Mouse (Mus musculus) G1E-ER4 (cell line): ENCODE data around the gene Slc38a10. TPM values are rescaled to one million over a fixed set of nuclear protein-coding genes. Genes with fewer than 3 reads are reported as not detected.

Experiments used
- GATA1 ChIP-seq: IDR thresholded peaks from one replicate; pipeline ENCODE4 v1.8.0; 2012; ENCODE audit warnings: low read length, inconsistent platforms
- polyA plus RNA-seq: library from polyadenylated mRNA; stranded (reverse); fragments of >175 nt; gene quantifications from 2 replicates; pipeline ENCODE4 v1.2.3, GENCODE M21; 2012

Slc38a10 gene
- 88.1 and 113 TPM in 2 replicates for polyA plus RNA-seq

DNA sequence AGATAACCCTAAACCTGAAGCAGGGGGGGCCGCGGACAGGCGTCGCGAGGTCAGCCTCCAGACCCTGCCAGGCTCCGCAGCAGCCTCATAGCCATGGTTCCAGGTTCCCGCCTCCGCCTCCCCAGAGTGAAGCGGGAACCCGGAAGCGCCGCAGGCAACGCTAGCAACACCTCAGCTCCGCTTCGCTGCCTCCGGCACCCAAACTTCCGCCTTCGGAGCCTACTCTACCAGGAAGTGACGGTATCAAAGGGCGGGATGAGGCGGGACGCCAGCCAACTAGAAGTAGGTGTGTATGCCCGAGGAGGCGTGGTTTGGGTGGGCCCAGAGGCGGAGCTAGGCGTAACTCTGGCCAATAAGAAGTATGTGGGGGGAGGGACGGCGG, at the start of gene Slc38a10:
Gene Slc38a10, minus strand, starts transcription at position 234 of the 382 bp plus-strand sequence.
- no peak for TF ChIP-seq GATA1

DNA sequence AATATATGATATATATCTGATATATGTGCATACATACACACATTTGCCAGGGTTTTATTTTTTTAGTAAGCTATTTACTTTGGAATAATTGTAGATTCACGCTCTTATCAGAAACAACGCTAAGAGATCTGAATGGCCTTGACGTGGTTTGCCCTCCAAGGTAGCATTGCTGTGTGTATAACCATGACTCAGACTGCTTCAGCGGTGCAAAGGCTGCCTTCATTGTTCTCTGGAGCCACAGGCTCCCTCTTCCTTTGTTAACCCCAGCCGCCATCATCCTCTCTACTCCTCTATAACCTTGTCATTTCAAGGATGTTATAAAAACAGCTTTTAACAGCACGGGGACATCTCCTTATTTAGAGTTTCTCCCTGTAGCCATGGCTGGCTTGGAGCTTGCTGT, 49.5 kb upstream of the Slc38a10 start:
- TF ChIP-seq GATA1 = no peak

DNA sequence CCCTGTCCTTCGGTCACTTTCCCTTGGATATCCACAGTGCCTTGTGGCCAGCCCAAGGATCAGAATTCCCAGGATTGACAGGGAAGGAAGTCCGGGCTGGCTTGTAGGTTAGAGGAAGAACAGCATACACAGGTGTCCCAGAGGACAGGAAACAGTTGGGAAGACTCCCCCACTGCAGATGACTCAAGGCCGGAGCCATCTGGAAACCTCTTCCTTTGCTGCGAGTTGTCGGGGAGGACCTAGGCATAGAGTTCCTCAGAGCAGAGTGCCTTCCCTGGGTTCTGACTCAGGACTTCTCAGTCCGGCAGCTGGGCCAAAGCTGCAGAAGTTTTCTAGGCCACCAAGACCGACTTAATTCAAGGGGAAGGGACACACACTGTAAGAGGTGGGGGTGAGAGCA, 48.6 kb upstream of the Slc38a10 start:
- no peak for TF ChIP-seq GATA1

DNA sequence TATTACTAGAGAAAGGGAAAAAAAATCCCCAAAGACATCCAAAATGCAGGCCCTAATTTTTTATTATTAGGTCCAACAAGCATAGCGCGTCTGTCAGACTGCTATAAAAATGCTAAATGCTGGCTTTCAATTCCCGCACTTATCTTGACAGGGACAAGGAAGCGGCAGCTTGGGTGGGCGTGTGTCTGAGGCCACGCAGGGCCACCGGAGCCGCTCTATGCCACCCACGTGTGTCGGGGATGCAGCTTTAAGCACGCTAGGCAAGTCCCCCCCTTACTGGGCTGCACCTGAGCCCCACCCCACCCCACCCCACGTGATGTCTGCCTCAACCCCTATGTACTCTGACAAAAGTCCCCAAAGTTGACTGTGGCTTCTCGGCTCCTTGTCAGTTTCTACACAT, 47.7 kb upstream of the Slc38a10 start:
- no peak for TF ChIP-seq GATA1

DNA sequence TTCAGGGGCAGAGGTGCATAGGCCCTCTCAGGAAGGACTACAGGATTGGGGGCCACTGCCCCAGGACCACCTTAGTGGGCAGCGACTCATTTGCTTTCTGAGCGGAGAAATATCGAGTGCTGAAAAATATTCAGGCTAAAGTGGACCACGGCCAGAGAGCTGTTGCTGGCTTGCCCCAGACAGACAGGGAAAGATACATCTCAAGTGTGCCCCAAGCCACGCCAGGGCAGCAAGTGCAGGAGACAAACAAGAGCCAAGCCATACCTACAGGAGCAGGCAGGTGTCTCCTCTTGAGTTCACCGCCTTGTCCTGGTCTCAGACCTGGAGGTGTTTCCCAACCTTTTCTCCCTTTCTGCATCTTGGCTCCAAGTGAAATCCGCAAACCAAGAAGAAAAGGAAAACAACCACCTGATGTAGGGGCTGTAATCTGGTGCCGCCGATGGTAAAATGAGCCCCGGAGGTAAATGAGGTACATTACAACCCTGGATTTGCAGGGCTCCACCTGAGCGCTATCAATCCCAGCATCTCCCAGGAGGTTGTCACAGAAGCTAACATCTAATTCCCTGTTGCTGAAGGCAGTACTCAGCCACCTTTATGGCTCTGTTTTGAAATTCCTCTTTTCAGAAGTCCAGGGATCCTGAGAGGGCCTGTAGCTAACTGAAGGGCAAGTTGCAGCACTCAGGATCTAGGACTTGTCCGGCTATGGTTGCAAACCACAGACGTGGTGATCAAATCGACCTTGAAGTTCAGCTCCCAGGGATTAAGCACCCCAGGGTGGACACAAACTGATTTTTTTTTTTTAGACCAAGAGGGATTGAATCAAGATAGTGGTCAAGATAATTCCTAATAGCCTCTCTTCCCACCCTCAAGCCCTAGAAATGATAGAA, 39.6 kb upstream of the Slc38a10 start:
- TF ChIP-seq GATA1 = no peak

DNA sequence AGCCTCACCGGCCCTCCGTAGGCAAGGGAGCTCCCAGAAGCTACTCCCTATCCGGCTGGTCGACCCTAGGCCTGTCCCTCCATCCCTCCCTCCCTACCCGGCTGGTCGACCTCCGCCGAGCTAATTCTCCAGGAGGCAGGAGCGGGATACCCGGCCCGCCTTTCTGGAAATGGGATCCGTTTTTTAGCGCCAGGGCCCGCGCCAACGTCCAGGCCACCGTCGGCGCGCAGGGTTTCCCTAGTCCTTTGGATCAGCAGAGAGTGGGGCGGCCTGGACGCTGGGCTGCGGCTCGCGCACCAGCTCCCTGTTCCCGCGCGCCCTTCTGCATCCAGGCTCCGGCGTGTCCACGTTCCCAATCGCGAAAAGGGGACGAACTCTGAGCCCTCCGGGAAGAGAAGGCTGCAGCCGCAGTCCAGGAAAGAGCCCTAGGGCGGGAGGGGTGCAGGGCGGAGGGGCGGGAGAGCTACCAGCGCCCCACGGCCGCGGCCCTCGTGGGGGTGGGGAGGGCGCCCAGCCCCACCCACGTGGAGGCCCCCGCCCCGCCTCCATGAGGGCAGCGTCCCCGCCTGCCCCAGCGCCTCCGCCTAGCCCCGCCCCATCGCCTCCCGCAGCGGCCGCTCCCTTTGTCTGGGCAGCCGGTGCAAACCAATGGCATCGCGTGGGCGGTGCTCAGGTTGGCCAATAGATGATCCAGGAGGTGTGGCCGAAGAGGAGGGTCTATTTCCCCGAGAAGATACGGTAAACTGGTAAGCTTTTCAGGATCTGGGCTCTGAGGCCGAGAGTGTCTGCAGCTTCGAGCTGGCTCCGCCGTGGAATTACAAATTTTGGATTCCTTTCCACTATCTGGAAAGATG, 38.5 kb upstream of the Slc38a10 start:
- TF ChIP-seq GATA1 = no peak

DNA sequence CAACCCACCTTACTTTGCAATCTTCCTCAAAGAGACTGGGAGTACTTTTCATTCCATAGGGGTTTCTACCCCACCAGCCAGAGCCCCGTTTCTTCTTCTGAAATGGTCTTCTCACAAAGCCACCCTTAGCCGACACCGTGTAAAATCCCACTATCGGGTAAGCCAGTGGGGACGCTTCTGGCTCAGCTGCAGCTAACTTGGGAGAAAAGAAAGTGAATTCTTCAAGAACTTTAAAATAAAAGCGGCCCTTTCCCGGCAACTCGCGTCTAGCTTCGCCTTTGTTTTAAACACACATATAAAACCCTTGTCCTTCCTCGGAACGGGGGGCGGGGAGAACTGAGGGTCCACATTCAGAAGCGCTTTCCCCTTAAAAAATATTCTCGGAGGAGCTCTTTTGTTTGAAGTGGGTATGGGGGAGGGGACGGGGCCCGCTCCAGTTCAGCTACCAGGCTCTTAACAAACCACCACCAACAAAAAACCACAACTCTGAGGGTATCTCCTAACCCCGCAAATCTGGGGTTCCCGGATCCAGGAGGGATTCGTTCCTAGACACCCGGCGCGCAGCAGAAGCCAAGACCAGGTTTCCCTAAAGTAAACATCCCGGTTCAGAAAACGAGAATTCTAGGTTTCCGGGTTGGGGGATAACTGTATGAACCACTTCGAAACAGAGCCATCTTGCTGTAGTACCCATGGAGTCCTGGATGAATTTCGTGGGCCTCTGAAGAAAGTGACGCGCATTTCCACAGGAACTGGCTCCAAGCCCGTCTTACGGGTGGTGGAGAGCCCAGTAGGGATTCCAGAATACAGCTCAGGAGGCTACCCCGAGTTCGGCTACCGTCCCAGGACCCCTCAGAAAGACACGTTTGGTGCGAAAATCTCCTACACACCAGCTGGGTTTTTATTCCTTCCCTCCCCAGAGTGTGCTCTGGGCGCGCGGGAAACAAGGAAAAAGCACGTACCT, 37.6 kb upstream of the Slc38a10 start:
- no peak for TF ChIP-seq GATA1

DNA sequence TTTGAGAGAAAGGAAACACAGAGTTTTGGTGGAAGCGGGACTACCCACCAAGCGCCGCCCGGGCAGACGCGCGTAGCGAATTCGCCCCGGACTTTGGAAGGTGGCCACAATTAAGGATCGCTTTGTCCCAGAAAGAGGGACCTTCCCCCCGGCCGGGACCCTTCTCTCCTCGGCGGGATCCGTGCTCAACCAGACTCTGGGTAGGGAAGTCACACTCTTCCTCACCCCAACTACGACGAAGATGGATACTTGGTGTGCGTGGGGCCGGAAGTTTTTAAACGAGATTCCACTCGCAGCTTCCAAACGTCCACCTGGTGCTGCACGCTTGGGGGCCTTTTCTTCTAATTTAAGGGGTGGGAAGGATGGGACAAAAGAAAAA, 36.9 kb upstream of the Slc38a10 start:
- no peak for TF ChIP-seq GATA1

DNA sequence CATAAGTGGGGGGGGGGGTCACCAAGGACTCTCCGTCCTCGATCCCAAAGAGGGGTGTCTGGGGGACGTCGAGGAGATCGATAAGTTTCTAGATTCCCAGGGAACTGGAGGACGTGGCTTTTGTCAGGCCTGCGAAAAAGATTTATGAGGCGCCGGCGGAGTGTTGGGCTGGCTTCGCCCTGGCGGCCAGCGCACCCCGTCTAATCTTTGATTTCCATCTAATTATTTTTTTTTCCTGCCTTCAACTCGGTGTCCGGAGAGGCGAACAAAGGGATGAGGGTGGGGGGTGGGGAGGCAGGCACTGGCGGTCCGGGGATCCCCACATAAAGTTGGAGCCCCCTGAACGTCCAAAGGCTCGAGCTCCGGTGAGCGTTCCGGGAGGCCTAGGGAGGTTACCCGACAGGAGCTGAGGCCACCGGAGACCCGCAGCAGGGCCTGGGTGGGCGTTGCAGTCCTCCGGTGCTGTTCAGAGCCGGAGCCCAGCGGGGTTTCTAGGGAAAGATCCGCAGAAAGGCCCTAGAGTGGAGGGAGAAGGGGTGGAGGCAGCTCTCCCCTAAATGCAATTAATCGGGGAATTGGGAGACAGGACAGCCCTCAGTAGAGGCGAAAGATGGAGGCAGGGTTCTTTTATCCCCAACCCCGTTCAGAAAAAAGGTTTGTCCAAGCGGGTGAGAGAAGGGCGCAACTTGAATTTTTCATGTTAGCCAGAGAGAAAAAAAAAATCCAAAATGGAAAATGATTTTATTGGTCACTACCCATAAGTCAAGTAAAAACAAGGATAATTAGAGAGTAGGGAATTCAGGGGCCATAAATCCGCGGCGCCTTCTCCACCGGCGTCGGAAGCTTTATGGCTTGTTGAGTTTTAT, 36.3 kb upstream of the Slc38a10 start:
- TF ChIP-seq GATA1 = no peak

DNA sequence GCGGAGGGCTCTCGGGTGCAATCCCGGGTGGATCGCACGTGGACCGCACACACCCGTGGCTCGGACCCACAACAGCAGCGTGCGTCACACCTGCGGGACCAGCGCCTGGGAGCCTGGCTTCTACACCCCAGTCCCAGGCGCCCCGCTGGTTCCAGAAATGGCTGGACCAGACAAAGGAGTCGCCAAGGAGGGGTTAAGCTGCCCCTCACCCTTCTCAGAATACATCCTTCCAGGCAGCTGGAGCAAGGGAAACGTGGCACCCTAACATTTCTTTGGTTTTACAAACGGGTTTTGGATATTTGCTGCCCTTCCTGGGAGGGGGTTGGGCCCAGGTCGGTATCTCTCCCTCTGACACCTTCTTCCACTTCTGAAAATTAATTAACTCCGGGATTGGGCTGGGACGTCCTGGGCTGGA, 35.7 kb upstream of the Slc38a10 start:
- TF ChIP-seq GATA1 = no peak

DNA sequence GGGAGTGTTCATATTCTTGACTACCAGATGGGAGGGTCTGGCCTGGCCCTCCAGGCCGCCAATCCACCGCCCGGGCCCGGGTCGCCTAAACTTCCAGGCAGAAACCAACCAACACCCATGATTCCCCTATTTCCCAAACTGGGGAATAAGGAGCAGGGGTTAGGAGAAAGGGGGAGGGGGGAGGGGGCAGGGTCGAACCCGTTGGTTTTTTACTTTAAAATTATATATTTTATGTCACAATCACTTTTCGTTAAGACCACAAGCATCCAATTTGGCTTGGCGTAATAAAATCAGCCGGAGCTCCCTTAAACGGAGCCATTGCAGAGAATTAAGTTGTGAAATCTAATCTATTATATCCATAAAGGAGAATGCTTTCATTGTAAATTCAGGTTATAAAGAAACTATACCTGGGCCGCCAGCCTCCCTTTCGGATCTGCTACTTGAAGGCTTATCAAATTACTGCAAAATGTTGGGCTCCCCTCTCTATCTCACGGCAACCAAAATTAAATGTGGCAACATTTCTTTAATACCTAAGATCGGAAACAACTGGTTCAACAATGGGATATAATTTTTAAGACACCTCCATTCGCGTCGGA, 35.1 kb upstream of the Slc38a10 start:
- no peak for TF ChIP-seq GATA1

DNA sequence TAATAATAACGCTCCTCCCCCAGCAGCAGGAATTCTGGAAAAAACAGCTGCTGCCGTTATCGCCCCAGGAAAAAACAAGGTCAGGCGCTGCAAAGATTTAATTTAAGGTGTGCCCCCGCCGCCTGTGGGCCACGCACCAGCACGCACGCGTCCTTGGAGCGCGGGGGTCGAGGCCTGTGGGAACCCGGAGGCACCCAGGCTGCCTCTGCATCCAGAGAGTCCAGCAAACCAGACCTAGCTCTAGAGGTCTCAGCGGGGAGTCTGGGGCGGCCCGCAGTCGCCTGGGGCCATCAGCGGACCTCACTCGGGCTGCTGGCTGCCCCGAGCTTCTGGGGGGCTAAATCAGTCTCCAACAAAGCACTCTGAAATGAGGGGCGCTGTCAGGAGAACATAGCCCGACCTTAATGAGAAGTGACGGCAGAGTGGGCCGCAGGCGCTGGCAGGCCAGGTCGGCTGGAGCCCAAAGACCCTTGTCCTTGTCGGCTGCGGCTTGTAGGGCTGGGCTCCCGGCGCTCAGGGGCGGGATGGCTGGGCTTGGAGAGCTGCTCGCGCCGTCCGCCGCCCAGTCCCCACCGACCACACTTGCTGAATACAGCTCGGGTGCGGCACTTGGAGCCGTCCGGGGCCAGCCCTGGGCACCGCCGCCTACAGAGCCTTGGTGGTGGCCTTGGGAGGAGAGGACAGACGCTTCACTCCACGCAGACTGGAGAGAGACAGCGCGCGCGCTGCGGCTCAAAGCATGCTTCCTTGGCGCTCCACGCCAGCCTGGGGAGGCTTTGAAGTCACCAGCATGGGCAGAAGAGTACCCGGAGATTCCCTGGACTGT, 34.4 kb upstream of the Slc38a10 start:
- TF ChIP-seq GATA1 = no peak
